Mouse (Mus musculus): ENCODE results near the gene Vmn2r86.
"Not testable (repeated sequence)": the region's sequence is repeated elsewhere in the genome, so short reads cannot be mapped to it uniquely, and the experiment has no call there.

Vmn2r86 gene

GRCm38 (mm10) chr10:130455950-130456349 lies at the start of gene Vmn2r86:
Gene Vmn2r86, minus strand, starts transcription at chr10:130456050.
- not testable (repeated sequence) for DNase-seq (ENCODE audit: low spot score in 2 of 2)

- no peak for DNase-seq (ENCODE audit: low spot score in 2 of 2)
Measured at GRCm38 (mm10) chr10:130497296-130497695, 41.4 kb upstream of the Vmn2r86 start, which contains the start of gene Vmn2r87. Gene Vmn2r87, minus strand, starts transcription at chr10:130497396.

- peak in 1 of 2 experiments; percentile 2 for DNase-seq (ENCODE audit: low spot score in 2 of 2)
Measured at GRCm38 (mm10) chr10:130470311-130470760, 14.5 kb upstream of the Vmn2r86 start.

GRCm38 (mm10) chr10:130444776-130445175 lies 11.1 kb downstream of the Vmn2r86 start:
- DNase-seq (ENCODE audit: low spot score in 2 of 2) = no peak

GRCm38 (mm10) chr10:130434185-130434898 lies 21.5 kb downstream of the Vmn2r86 start:
- not testable (repeated sequence) for DNase-seq (ENCODE audit: low spot score in 2 of 2)

GRCm38 (mm10) chr10:130429603-130430002 lies 26.2 kb downstream of the Vmn2r86 start, which contains the start of gene Vmn2r85:
Gene Vmn2r85, minus strand, starts transcription at chr10:130429703.
- DNase-seq (ENCODE audit: low spot score in 2 of 2) = not testable (repeated sequence)

- DNase-seq (ENCODE audit: low spot score in 2 of 2) = not testable (repeated sequence)
Measured at GRCm38 (mm10) chr10:130422368-130422767, 33.5 kb downstream of the Vmn2r86 start.

GRCm38 (mm10) chr10:130420401-130420800 lies 35.4 kb downstream of the Vmn2r86 start:
- no peak for DNase-seq (ENCODE audit: low spot score in 2 of 2)

GRCm38 (mm10) chr10:130419954-130420353 lies 35.9 kb downstream of the Vmn2r86 start:
- DNase-seq (ENCODE audit: low spot score in 2 of 2) = not testable (repeated sequence)

GRCm38 (mm10) chr10:130416352-130416751 lies 39.5 kb downstream of the Vmn2r86 start:
- DNase-seq (ENCODE audit: low spot score in 2 of 2) = not testable (repeated sequence)

- not testable (repeated sequence) for DNase-seq (ENCODE audit: low spot score in 2 of 2)
Measured at GRCm38 (mm10) chr10:130412167-130412698, 43.6 kb downstream of the Vmn2r86 start.

GRCm38 (mm10) chr10:130394232-130394631 lies 61.6 kb downstream of the Vmn2r86 start, which contains the start of gene Vmn2r84:
Gene Vmn2r84, minus strand, starts transcription at chr10:130394332.
- DNase-seq (ENCODE audit: low spot score in 2 of 2) = no peak

Data from natural killer cell, adult 2 months (primary cell).